Mouse (Mus musculus): ENCODE results near the gene Ptpra.
"Not testable (repeated sequence)": the region's sequence is repeated elsewhere in the genome, so short reads cannot be mapped to it uniquely, and the experiment has no call there.

Ptpra gene

GRCm38 (mm10) chr2:130563212-130564055 lies 113.4 kb downstream of the Ptpra start, which contains the start of gene Mrps26:
Gene Mrps26 (plus strand): TSS chr2:130563742.
- DNase-seq = peak; percentile 94

GRCm38 (mm10) chr2:130564063-130564462 lies 114.0 kb downstream of the Ptpra start:
- DNase-seq = no peak

- DNase-seq = no peak
Observed at GRCm38 (mm10) chr2:130564983-130565382, 114.9 kb downstream of the Ptpra start.

GRCm38 (mm10) chr2:130568921-130569320 lies 118.8 kb downstream of the Ptpra start:
- no peak for DNase-seq

GRCm38 (mm10) chr2:130569926-130570325 lies 119.8 kb downstream of the Ptpra start:
- DNase-seq = no peak

- DNase-seq = no peak
Observed at GRCm38 (mm10) chr2:130574960-130575359, 124.9 kb downstream of the Ptpra start.

GRCm38 (mm10) chr2:130575873-130576272 lies 125.8 kb downstream of the Ptpra start, which contains the start of gene Oxt:
Gene Oxt (plus strand): TSS chr2:130576173.
- no peak for DNase-seq

- DNase-seq = not testable (repeated sequence)
Observed at GRCm38 (mm10) chr2:130576564-130576963, 126.5 kb downstream of the Ptpra start.

GRCm38 (mm10) chr2:130577021-130577420 lies 126.9 kb downstream of the Ptpra start:
- DNase-seq = no peak

- DNase-seq = peak; percentile 65
Observed at GRCm38 (mm10) chr2:130577632-130578031, 127.6 kb downstream of the Ptpra start.

- peak; percentile 78 for DNase-seq
Observed at GRCm38 (mm10) chr2:130578148-130578547, 128.1 kb downstream of the Ptpra start.

- no peak for DNase-seq
Observed at GRCm38 (mm10) chr2:130579791-130580190, 129.7 kb downstream of the Ptpra start.

GRCm38 (mm10) chr2:130581201-130581600 lies 131.1 kb downstream of the Ptpra start:
- DNase-seq = no peak

GRCm38 (mm10) chr2:130582552-130582951 lies 132.5 kb downstream of the Ptpra start, which contains the start of gene Avp:
Gene Avp (minus strand): TSS chr2:130582554.
- DNase-seq = no peak

GRCm38 (mm10) chr2:130583902-130584560 lies 134.0 kb downstream of the Ptpra start:
- no peak for DNase-seq

GRCm38 (mm10) chr2:130586016-130586415 lies 135.9 kb downstream of the Ptpra start:
- no peak for DNase-seq

- no peak for DNase-seq
Observed at GRCm38 (mm10) chr2:130588373-130588772, 138.3 kb downstream of the Ptpra start.

GRCm38 (mm10) chr2:130589157-130589556 lies 139.1 kb downstream of the Ptpra start:
- no peak for DNase-seq

- DNase-seq = no peak
Observed at GRCm38 (mm10) chr2:130589761-130590160, 139.7 kb downstream of the Ptpra start.

- DNase-seq = no peak
Observed at GRCm38 (mm10) chr2:130591016-130591415, 140.9 kb downstream of the Ptpra start.

- no peak for DNase-seq
Observed at GRCm38 (mm10) chr2:130595596-130595995, 145.5 kb downstream of the Ptpra start.

GRCm38 (mm10) chr2:130597601-130598010 lies 147.5 kb downstream of the Ptpra start:
- no peak for DNase-seq

- DNase-seq = no peak
Observed at GRCm38 (mm10) chr2:130598399-130598798, 148.3 kb downstream of the Ptpra start.

GRCm38 (mm10) chr2:130602195-130602594 lies 152.1 kb downstream of the Ptpra start:
- no peak for DNase-seq
